Mouse (Mus musculus): ENCODE results near the gene St8sia1. TPM values are rescaled to one million over a fixed set of nuclear protein-coding genes. Genes with fewer than 3 reads are reported as not detected.

St8sia1 gene
- polyA plus RNA-seq, 1 experiment from 2014 or later, result 0.23 TPM

- H3K9ac ChIP-seq (ENCODE audit: low read length), result no peak overlapping the region
- no peak for DNase-seq (ENCODE audit: low spot score)
- peak overlapping the region; percentile 37; the same call in 1 of the 2 replicates for H3K4me3 ChIP-seq (ENCODE audit: low read depth, low read length)
- TF ChIP-seq CTCF (IDR thresholded peaks at IDR 0.05; ENCODE audit: low read depth) (no peak), EP300 (optimal IDR thresholded peaks at IDR 0.05) (no peak)
- no peaks in the 10 kb centered on the region for H3K9me3 ChIP-seq (ENCODE audit: control insufficient read depth, low read length)
- H3K36me3 ChIP-seq (ENCODE audit: control insufficient read depth, insufficient read depth, low read length), result no peaks in the 10 kb centered on the region
- H3K4me1 ChIP-seq (replicated peaks; ENCODE audit: control insufficient read depth, insufficient read depth), result no peaks in the 10 kb centered on the region
- no peak overlapping the region for H3K27ac ChIP-seq (replicated peaks)
- ATAC-seq (ENCODE audit: low FRiP score, low TSS enrichment), result no peak; the same call in 1 of the 2 replicates
- no peaks in the 10 kb centered on the region for H3K27me3 ChIP-seq (ENCODE audit: control insufficient read depth, insufficient read depth, low read length)
- 37% methylated on average over 10 of the region's 10 CpGs for WGBS
- peak overlapping the region; percentile 57 for H3K4me2 ChIP-seq (replicated peaks; ENCODE audit: low read depth)
Observed at GRCm38 (mm10) chr6:142814011-142814410, 150.2 kb downstream of the St8sia1 start.

DNA sequence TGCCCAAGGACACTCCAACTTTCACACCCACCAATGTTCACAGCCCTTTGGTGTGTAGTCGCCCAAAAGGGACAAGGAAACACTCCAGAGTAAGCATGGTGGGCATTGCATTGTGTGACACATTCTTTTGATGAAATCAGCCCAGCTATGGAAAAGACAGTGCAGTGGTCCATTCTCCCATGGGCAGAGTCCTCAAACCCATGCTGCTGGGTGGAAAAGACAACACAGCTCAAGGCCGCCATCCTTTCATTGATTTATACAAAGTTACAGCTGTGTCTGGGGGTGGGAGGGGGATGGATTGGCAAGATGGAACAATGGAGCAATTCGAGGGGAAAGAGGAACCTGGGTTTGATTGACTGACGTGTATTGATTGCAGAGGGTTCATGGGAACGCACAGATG, 151.3 kb downstream of the St8sia1 start:
- TF ChIP-seq CTCF (IDR thresholded peaks at IDR 0.05; ENCODE audit: low read depth) (no peak), EP300 (optimal IDR thresholded peaks at IDR 0.05) (no peak)

DNA sequence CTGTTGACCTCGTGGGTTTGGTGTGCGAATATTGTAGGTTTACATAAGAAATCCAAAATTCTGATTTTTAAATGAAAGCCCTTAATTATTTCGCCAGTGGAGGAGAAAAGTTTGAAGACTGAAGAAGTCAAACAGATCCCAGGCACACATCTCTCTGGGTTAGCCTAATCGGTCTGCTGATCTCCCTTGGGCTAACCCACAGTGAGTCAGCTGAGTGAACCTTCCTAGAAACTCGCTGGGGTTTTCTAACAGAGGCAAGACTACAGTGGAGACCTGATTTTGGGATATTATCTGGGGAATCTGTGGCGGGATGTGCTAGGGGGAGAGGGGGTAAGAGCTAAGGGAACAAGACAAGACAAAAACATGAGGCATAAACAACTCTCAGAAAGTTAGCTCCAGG, 154.0 kb downstream of the St8sia1 start:
- no peak overlapping the region for H3K27ac ChIP-seq (replicated peaks)
- no peaks in the 10 kb centered on the region for H3K4me1 ChIP-seq (replicated peaks; ENCODE audit: control insufficient read depth, insufficient read depth)
- H3K4me3 ChIP-seq (ENCODE audit: low read depth, low read length), result no peak overlapping the region
- no peak for ATAC-seq (ENCODE audit: low FRiP score, low TSS enrichment)
- no peaks in the 10 kb centered on the region for H3K36me3 ChIP-seq (ENCODE audit: control insufficient read depth, insufficient read depth, low read length)
- H3K9ac ChIP-seq (ENCODE audit: low read length), result no peak overlapping the region
- TF ChIP-seq CTCF (IDR thresholded peaks at IDR 0.05; ENCODE audit: low read depth), result no peak
- TF ChIP-seq EP300 (optimal IDR thresholded peaks at IDR 0.05), result no peak
- H3K9me3 ChIP-seq (ENCODE audit: control insufficient read depth, low read length), result no peaks in the 10 kb centered on the region
- no peak for DNase-seq (ENCODE audit: low spot score)
- no peak overlapping the region for H3K4me2 ChIP-seq (replicated peaks; ENCODE audit: low read depth)
- WGBS, result 58% methylated on average over 6 of the region's 6 CpGs
- no peaks in the 10 kb centered on the region for H3K27me3 ChIP-seq (ENCODE audit: control insufficient read depth, insufficient read depth, low read length)

More for the DNA sequence above, 151.3 kb downstream of the St8sia1 start:
- Histone ChIP-seq H3K4me1 (replicated peaks; ENCODE audit: control insufficient read depth, insufficient read depth) (no peaks in the 10 kb centered on the region), H3K36me3 (ENCODE audit: control insufficient read depth, insufficient read depth, low read length) (no peaks in the 10 kb centered on the region), H3K27ac (replicated peaks) (no peak overlapping the region), H3K4me3 (ENCODE audit: low read depth, low read length) (no peak overlapping the region), H3K9me3 (ENCODE audit: control insufficient read depth, low read length) (no peaks in the 10 kb centered on the region), H3K4me2 (replicated peaks; ENCODE audit: low read depth) (no peak overlapping the region), H3K27me3 (ENCODE audit: control insufficient read depth, insufficient read depth, low read length) (no peaks in the 10 kb centered on the region), H3K9ac (ENCODE audit: low read length) (no peak overlapping the region)
- ATAC-seq (ENCODE audit: low FRiP score, low TSS enrichment) (no peak), DNase-seq (ENCODE audit: low spot score) (no peak)
- 73% methylated on average over 5 of the region's 5 CpGs for WGBS

- H3K4me2 ChIP-seq (replicated peaks; ENCODE audit: low read depth), result no peak overlapping the region
- no peaks in the 10 kb centered on the region for H3K9me3 ChIP-seq (ENCODE audit: control insufficient read depth, low read length)
- WGBS, result 41% methylated on average over 6 of the region's 6 CpGs
- no peak overlapping the region for H3K27ac ChIP-seq (replicated peaks)
- H3K27me3 ChIP-seq (ENCODE audit: control insufficient read depth, insufficient read depth, low read length), result no peaks in the 10 kb centered on the region
- H3K4me1 ChIP-seq (replicated peaks; ENCODE audit: control insufficient read depth, insufficient read depth), result no peaks in the 10 kb centered on the region
- no peak overlapping the region for H3K4me3 ChIP-seq (ENCODE audit: low read depth, low read length)
- H3K36me3 ChIP-seq (ENCODE audit: control insufficient read depth, insufficient read depth, low read length), result no peaks in the 10 kb centered on the region
- no peak for TF ChIP-seq CTCF (IDR thresholded peaks at IDR 0.05; ENCODE audit: low read depth)
- no peak for TF ChIP-seq EP300 (optimal IDR thresholded peaks at IDR 0.05)
- ATAC-seq (ENCODE audit: low FRiP score, low TSS enrichment) (no peak), DNase-seq (ENCODE audit: low spot score) (no peak)
- no peak overlapping the region for H3K9ac ChIP-seq (ENCODE audit: low read length)
Observed at GRCm38 (mm10) chr6:142809373-142810098, 154.7 kb downstream of the St8sia1 start.

DNA sequence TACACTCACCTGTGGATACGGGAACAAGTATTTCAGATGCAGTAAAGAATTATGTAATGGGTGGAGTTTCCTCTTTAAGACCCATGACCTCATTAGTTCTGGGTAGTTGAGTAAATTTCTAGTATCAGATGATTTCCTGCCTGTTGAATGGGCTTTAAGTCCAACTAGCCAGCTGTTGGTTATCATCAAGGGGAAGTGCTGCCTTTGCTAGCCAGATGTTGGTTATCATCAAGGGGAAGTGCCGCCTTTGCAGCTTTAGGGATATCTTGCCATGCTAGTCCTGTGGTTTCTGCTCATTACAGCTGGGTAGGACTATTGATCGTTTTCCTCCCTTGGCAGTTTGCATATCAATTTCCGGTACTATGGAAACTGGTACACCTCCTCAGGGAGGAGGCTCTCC, 157.9 kb downstream of the St8sia1 start:
- no peak for TF ChIP-seq EP300 (optimal IDR thresholded peaks at IDR 0.05)
- no peak for TF ChIP-seq CTCF (IDR thresholded peaks at IDR 0.05; ENCODE audit: low read depth)
- 81% methylated on average over 4 of the region's 4 CpGs for WGBS
- H3K27ac ChIP-seq (replicated peaks), result no peak overlapping the region
- no peaks in the 10 kb centered on the region for H3K36me3 ChIP-seq (ENCODE audit: control insufficient read depth, insufficient read depth, low read length)
- no peaks in the 10 kb centered on the region for H3K9me3 ChIP-seq (ENCODE audit: control insufficient read depth, low read length)
- H3K4me3 ChIP-seq (ENCODE audit: low read depth, low read length), result no peak overlapping the region
- no peak for DNase-seq (ENCODE audit: low spot score)
- no peak overlapping the region for H3K9ac ChIP-seq (ENCODE audit: low read length)
- no peaks in the 10 kb centered on the region for H3K27me3 ChIP-seq (ENCODE audit: control insufficient read depth, insufficient read depth, low read length)
- no peaks in the 10 kb centered on the region for H3K4me1 ChIP-seq (replicated peaks; ENCODE audit: control insufficient read depth, insufficient read depth)
- no peak for ATAC-seq (ENCODE audit: low FRiP score, low TSS enrichment)
- H3K4me2 ChIP-seq (replicated peaks; ENCODE audit: low read depth), result no peak overlapping the region

DNA sequence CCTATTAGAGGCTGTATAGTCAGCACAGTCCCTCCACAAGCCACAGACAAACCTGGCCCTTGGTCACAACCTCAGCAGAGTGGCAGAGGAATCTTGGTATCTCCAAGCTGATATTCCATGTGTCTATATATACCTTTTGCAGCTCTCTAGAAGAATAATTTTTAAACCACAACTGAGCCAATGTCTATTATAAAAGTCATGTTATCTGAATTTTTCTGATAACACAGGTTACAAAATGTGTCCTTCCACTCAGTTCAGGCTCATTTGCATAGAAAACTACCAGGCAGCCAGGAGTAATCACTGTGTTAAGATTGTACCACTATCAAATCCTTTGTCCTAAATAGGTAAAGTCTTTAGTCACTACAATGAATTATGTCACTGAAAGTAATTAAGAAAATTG, 159.8 kb downstream of the St8sia1 start, which contains the start of gene Sult6b2:
Gene Sult6b2 (minus strand): TSS at position 101 of the 400 bp plus-strand sequence.
- Histone ChIP-seq H3K4me2 (replicated peaks; ENCODE audit: low read depth) (no peak within 1 kb of the TSS), H3K36me3 (ENCODE audit: control insufficient read depth, insufficient read depth, low read length) (no peaks in the 10 kb centered on the region), H3K4me1 (replicated peaks; ENCODE audit: control insufficient read depth, insufficient read depth) (no peaks in the 10 kb centered on the region), H3K9me3 (ENCODE audit: control insufficient read depth, low read length) (no peaks in the 10 kb centered on the region), H3K9ac (ENCODE audit: low read length) (no peak within 1 kb of the TSS), H3K4me3 (ENCODE audit: low read depth, low read length) (no peak within 1 kb of the TSS), H3K27ac (replicated peaks) (no peak within 1 kb of the TSS), H3K27me3 (ENCODE audit: control insufficient read depth, insufficient read depth, low read length) (no peaks in the 10 kb centered on the region)
- DNase-seq (ENCODE audit: low spot score) (no peak), ATAC-seq (ENCODE audit: low FRiP score, low TSS enrichment) (no peak)
- TF ChIP-seq CTCF (IDR thresholded peaks at IDR 0.05; ENCODE audit: low read depth), result no peak
- no peak for TF ChIP-seq EP300 (optimal IDR thresholded peaks at IDR 0.05)

Data from stomach, postnatal 0 days (tissue).